Mouse (Mus musculus) R1 (cell line): ENCODE data around the gene Lin9.

Source experiments
- DNase-seq: peaks from one replicate; pipeline ENCODE4 v3.0.0-alpha.2; 2018; ENCODE audit warnings: low read depth, low spot score

Gene Lin9

DNA sequence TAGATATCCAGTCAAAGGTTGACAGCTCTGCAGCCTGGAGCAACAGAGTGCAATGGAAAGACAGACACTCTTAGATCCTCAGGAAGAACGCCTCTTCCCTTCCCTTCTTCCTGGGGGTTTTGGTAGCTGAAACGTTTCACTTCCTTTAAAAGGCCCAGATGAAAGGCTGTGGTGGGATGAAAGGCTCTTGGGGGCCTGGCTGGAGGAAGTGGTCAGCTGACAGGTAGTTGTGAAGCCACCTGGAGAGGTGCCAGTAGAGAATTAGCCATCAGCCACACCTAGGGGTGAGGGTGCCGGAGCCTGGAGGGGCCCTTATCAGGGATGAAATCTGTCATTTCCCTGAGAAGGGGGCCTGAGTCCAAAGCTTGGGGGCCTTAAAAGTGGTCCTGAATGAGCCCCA lies 66.4 kb downstream of the Lin9 start:
- no peak for DNase-seq

- no peak for DNase-seq
Observed at GRCm38 (mm10) chr1:180707813-180708212, 66.9 kb downstream of the Lin9 start.

GRCm38 (mm10) chr1:180708935-180709776 lies 68.2 kb downstream of the Lin9 start:
- no peak for DNase-seq

DNA sequence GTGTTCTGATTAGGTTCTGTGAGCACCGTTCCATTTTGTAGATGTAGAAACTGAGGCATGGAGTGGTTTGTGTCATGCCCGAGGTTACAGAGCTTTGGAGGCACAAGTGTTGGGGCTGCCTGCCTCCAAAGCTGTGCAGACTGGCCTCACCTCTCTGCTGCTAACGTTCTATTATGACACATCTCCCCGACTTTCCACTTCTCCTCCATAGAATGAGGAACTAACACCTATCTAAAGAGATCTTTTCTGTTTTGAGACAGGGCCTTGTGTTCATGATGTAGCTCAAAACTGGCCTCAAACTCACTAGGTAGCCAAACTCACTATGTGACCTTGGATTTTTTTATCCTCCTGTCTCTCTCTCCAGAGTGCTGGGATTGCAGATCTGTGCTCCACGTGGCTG lies 77.8 kb downstream of the Lin9 start:
- no peak for DNase-seq

DNA sequence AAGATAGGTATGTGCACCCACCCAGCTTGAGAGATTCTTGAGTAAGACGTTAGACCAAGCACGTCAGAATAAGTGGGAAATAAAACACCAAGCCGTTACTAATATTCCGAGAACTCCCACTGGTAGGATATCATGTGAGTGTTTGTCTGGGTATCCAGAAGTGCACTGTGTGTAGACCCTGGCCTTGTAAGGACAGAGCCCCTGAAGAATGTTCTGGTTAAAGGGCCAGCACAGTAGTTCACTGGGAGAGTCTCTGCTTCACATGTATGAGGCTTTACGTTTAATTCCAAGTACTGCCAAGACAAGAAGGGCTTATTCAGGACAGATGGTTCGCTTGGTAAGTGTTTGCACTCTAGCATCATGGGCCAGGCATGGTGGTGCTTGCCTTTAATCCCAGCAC lies 78.5 kb downstream of the Lin9 start:
- DNase-seq: no peak

DNA sequence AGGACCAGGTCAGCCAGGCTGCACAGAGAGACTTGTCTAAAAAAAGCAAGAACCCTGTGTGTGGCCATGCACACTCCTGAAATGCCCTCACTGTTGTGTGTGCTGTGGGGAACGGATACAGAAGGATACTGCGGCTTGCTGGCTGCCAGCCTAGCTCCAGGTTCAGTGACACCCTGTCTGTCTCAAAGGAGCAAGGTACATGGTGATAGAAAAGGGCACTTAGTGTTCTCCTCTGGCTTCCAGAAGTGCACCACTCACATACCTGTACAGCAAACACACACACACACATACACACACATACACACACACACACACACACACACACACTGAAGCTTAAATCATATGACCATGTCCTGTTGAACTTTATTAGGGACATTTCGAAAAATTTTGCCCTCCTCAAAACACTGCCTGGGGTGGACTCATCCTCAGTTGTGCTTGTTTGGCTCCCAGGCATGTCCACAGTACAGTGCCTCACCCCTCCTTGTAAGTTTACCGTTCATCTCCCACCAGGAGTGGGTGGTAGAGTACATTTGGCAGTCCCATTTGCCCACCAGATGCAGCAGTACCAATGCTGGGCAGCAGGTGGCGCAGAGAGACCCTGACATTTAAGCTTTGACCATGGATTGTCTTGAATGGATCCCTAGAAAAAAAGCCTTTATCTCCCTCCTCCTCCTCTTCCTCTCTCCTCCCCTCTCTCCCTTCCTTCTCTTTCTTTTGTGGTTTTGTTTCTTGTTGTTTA lies 79.2 kb downstream of the Lin9 start:
- peak; percentile 83 for DNase-seq

GRCm38 (mm10) chr1:180722608-180723007 lies 81.7 kb downstream of the Lin9 start:
- no peak for DNase-seq

DNA sequence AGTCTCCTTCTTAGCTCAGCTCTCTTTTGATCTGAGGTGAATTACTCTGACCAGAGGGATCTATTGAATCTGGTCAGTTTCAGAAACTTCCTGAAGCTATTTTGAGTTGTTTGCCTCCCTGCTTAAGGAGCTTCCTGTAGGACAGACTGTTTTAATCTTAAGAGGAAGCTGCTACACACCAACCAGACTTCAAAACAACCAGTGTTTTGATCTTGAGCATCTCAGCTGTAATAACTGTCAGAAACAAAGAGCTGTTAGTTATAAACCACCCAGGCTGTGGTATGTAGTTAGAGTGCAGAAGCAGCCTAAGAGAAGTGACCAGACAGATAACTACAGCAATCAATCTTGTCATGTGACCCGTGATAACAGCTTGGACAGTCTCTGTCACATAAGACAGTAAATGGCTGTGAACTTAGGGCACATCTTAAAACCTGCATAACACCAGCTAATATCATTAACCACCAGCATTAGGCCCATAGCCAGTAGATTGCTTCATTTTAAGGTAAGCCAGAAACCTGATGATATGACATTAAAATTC lies 82.8 kb downstream of the Lin9 start:
- DNase-seq: no peak

DNA sequence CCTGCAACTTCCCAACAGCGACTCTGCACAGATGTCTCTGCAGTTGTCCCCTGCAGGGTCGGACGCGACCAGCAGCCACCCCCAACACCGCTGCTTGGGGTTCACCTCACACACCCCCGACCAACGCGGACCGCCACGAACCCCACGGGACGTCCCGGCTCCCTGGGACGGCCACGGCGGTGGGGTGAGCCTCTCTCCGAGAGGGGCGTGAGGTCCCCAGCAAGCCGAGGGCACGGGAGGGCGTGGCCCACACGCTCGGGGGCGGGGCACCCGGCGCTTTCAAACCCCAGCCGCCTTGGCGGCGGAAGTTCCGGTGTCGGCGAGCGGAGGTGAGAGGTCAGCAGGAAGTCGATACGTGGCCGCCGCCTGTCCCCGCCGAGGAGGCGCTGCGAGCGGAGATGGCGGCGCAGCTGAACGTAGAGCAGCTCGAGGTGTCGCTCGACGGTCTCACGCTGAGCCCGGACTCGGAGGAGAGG lies 84.8 kb downstream of the Lin9 start, which contains the start of gene Acbd3:
Gene Acbd3, plus strand, starts transcription at position 340 of the 476 bp plus-strand sequence.
- DNase-seq: peak; percentile 88

DNA sequence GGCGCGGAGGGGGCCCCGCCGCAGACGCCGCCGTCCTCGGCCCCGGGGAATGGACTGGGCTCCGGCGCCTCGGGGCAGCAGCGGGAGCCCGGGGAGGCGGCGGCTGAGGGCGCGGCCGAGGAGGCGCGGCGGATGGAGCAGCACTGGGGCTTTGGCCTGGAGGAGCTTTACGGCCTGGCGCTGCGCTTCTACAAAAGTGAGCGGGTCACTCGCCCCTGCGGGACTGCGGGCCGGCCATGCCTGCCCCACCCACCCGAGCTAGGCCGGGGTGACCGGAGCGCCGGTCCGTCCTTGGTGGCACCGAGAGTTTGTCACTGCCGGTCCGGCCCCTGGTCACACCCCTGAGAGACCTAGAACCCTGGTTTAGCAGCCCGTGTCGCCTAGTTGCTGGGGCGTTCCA lies 85.2 kb downstream of the Lin9 start:
- peak; percentile 32 for DNase-seq

DNA sequence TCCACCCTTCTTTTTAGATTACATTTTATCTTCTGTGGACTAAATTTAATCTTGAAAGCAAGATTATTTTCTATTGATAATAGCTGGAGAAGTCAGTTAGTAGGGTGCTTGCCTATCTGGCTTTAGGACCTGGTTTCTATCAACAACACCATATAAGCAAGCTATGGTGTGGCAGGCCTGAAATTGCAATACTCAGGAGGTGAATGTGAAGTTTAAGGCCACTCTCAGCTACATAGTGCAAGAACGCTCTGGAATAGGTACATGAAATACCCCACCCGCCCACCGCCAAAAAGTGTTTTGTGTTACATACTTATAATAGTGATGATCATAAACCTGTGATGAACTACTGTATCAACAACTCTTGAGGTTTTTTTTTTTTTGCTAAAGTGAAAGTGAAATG lies 88.3 kb downstream of the Lin9 start:
- DNase-seq: no peak
